Mouse (Mus musculus): ENCODE data around the gene Ankef1. TPM values are rescaled to one million over a fixed set of nuclear protein-coding genes. Genes with fewer than 3 reads are reported as not detected.

Ankef1 gene
- polyA plus RNA-seq (2016; fragmentation: Nextera tagmentation; extraction: Ambion mirVana): 0.50 and 0.56 TPM in 2 replicates

- Histone ChIP-seq H3K4me2 (no peak within 1 kb of the TSS), H3K9ac (replicated peaks) (no peak within 1 kb of the TSS), H3K4me3 (replicated peaks) (no peak within 1 kb of the TSS), H3K9me3 (no peaks in the 10 kb centered on the region), H3K4me1 (replicated peaks) (no peaks in the 10 kb centered on the region), H3K27ac (no peak within 1 kb of the TSS), H3K36me3 (no peaks in the 10 kb centered on the region), H3K27me3 (no peaks in the 10 kb centered on the region)
- 87% methylated on average over 1 of the region's 1 CpGs for WGBS
- no peak for ATAC-seq (ENCODE audit: insufficient number of reproducible peaks, insufficient read depth, low FRiP score, low TSS enrichment, low read depth)
Measured at GRCm38 (mm10) chr2:136501651-136502050, at the start of gene Ankef1. Gene Ankef1, plus strand, starts transcription at chr2:136501910.

GRCm38 (mm10) chr2:136456468-136456867 is 45.2 kb upstream of the Ankef1 start:
- H3K4me3 ChIP-seq (replicated peaks): no peak overlapping the region
- no peak overlapping the region for H3K9ac ChIP-seq (replicated peaks)
- no peaks in the 10 kb centered on the region for H3K9me3 ChIP-seq
- H3K27ac ChIP-seq: no peak overlapping the region
- H3K4me1 ChIP-seq (replicated peaks): no peaks in the 10 kb centered on the region
- H3K36me3 ChIP-seq: no peaks in the 10 kb centered on the region
- 64% methylated on average over 2 of the region's 2 CpGs for WGBS
- H3K27me3 ChIP-seq: no peaks in the 10 kb centered on the region
- no peak overlapping the region for H3K4me2 ChIP-seq
- ATAC-seq (ENCODE audit: insufficient number of reproducible peaks, insufficient read depth, low FRiP score, low TSS enrichment, low read depth): no peak

- Histone ChIP-seq H3K4me1 (replicated peaks) (no peaks in the 10 kb centered on the region), H3K36me3 (no peaks in the 10 kb centered on the region), H3K9me3 (no peaks in the 10 kb centered on the region), H3K9ac (replicated peaks) (no peak overlapping the region), H3K4me2 (no peak overlapping the region), H3K27me3 (no peaks in the 10 kb centered on the region), H3K27ac (no peak overlapping the region), H3K4me3 (replicated peaks) (no peak overlapping the region)
- 74% methylated on average over 3 of the region's 3 CpGs for whole genome bisulfite sequencing
- ATAC-seq (ENCODE audit: insufficient number of reproducible peaks, insufficient read depth, low FRiP score, low TSS enrichment, low read depth): no peak
Measured at GRCm38 (mm10) chr2:136456875-136457274, 44.8 kb upstream of the Ankef1 start.

GRCm38 (mm10) chr2:136477656-136478055 is 24.1 kb upstream of the Ankef1 start:
- no peak overlapping the region for H3K4me2 ChIP-seq

GRCm38 (mm10) chr2:136482269-136482668 is 19.4 kb upstream of the Ankef1 start:
- no peak overlapping the region for H3K27ac ChIP-seq
- H3K9me3 ChIP-seq: no peaks in the 10 kb centered on the region
- no peak overlapping the region for H3K4me3 ChIP-seq (replicated peaks)
- ATAC-seq (ENCODE audit: insufficient number of reproducible peaks, insufficient read depth, low FRiP score, low TSS enrichment, low read depth): no peak
- no peak overlapping the region for H3K9ac ChIP-seq (replicated peaks)
- WGBS: 73% methylated on average over 5 of the region's 5 CpGs
- H3K36me3 ChIP-seq: no peaks in the 10 kb centered on the region
- no peak overlapping the region for H3K4me2 ChIP-seq
- H3K4me1 ChIP-seq (replicated peaks): no peaks in the 10 kb centered on the region
- no peaks in the 10 kb centered on the region for H3K27me3 ChIP-seq

More at GRCm38 (mm10) chr2:136477656-136478055, 24.1 kb upstream of the Ankef1 start:
- no peaks in the 10 kb centered on the region for H3K36me3 ChIP-seq
- H3K9me3 ChIP-seq: no peaks in the 10 kb centered on the region
- H3K27ac ChIP-seq: no peak overlapping the region
- H3K4me1 ChIP-seq (replicated peaks): no peaks in the 10 kb centered on the region
- no peak overlapping the region for H3K9ac ChIP-seq (replicated peaks)
- WGBS: 81% methylated on average over 3 of the region's 3 CpGs
- no peak overlapping the region for H3K4me3 ChIP-seq (replicated peaks)
- H3K27me3 ChIP-seq: no peaks in the 10 kb centered on the region
- ATAC-seq (ENCODE audit: insufficient number of reproducible peaks, insufficient read depth, low FRiP score, low TSS enrichment, low read depth): no peak

GRCm38 (mm10) chr2:136483058-136483457 is 18.7 kb upstream of the Ankef1 start:
- Histone ChIP-seq H3K4me3 (replicated peaks) (no peak overlapping the region), H3K9ac (replicated peaks) (no peak overlapping the region), H3K9me3 (no peaks in the 10 kb centered on the region), H3K36me3 (no peaks in the 10 kb centered on the region), H3K27me3 (no peaks in the 10 kb centered on the region), H3K27ac (no peak overlapping the region), H3K4me1 (replicated peaks) (no peaks in the 10 kb centered on the region), H3K4me2 (no peak overlapping the region)
- WGBS: 75% methylated on average over 3 of the region's 3 CpGs
- no peak for ATAC-seq (ENCODE audit: insufficient number of reproducible peaks, insufficient read depth, low FRiP score, low TSS enrichment, low read depth)

GRCm38 (mm10) chr2:136484955-136485354 is 16.8 kb upstream of the Ankef1 start:
- no peaks in the 10 kb centered on the region for H3K9me3 ChIP-seq
- ATAC-seq (ENCODE audit: insufficient number of reproducible peaks, insufficient read depth, low FRiP score, low TSS enrichment, low read depth): no peak
- no peak overlapping the region for H3K4me3 ChIP-seq (replicated peaks)
- no peak overlapping the region for H3K9ac ChIP-seq (replicated peaks)
- WGBS: 87% methylated on average over 3 of the region's 3 CpGs
- H3K27me3 ChIP-seq: no peaks in the 10 kb centered on the region
- no peaks in the 10 kb centered on the region for H3K36me3 ChIP-seq
- H3K27ac ChIP-seq: no peak overlapping the region
- no peak overlapping the region for H3K4me2 ChIP-seq
- no peaks in the 10 kb centered on the region for H3K4me1 ChIP-seq (replicated peaks)

GRCm38 (mm10) chr2:136485401-136485800 is 16.3 kb upstream of the Ankef1 start:
- Histone ChIP-seq H3K4me1 (replicated peaks) (no peaks in the 10 kb centered on the region), H3K4me3 (replicated peaks) (no peak overlapping the region), H3K27ac (no peak overlapping the region), H3K9me3 (no peaks in the 10 kb centered on the region), H3K9ac (replicated peaks) (no peak overlapping the region), H3K36me3 (no peaks in the 10 kb centered on the region), H3K4me2 (0 out of 2 replicates have a peak overlapping the region, but pooled peaks have one; percentile 5), H3K27me3 (no peaks in the 10 kb centered on the region)
- WGBS: 95% methylated on average over 1 of the region's 1 CpGs
- no peak for ATAC-seq (ENCODE audit: insufficient number of reproducible peaks, insufficient read depth, low FRiP score, low TSS enrichment, low read depth)

- ATAC-seq (ENCODE audit: insufficient number of reproducible peaks, insufficient read depth, low FRiP score, low TSS enrichment, low read depth): peak; percentile 83
- WGBS: 11% methylated on average over 6 of the region's 6 CpGs
- Histone ChIP-seq H3K9me3 (no peaks in the 10 kb centered on the region), H3K27me3 (no peaks in the 10 kb centered on the region), H3K4me3 (replicated peaks) (no peak overlapping the region), H3K36me3 (no peaks in the 10 kb centered on the region), H3K27ac (no peak overlapping the region), H3K4me1 (replicated peaks) (no peaks in the 10 kb centered on the region), H3K4me2 (peak overlapping the region; percentile 5; the same call in 1 of the 2 replicates), H3K9ac (replicated peaks) (no peak overlapping the region)
Measured at GRCm38 (mm10) chr2:136485815-136486619, 15.7 kb upstream of the Ankef1 start.

- Histone ChIP-seq H3K27me3 (no peaks in the 10 kb centered on the region), H3K36me3 (no peaks in the 10 kb centered on the region), H3K4me3 (replicated peaks) (no peak overlapping the region), H3K4me1 (replicated peaks) (no peaks in the 10 kb centered on the region), H3K9ac (replicated peaks) (no peak overlapping the region), H3K27ac (no peak overlapping the region), H3K4me2 (no peak overlapping the region), H3K9me3 (no peaks in the 10 kb centered on the region)
- ATAC-seq (ENCODE audit: insufficient number of reproducible peaks, insufficient read depth, low FRiP score, low TSS enrichment, low read depth): no peak
- 80% methylated on average over 5 of the region's 5 CpGs for WGBS
Measured at GRCm38 (mm10) chr2:136486986-136487385, 14.7 kb upstream of the Ankef1 start.

- no peaks in the 10 kb centered on the region for H3K9me3 ChIP-seq
- H3K4me2 ChIP-seq: no peak overlapping the region
- no peak overlapping the region for H3K4me3 ChIP-seq (replicated peaks)
- H3K27me3 ChIP-seq: no peaks in the 10 kb centered on the region
- H3K36me3 ChIP-seq: no peaks in the 10 kb centered on the region
- H3K9ac ChIP-seq (replicated peaks): no peak overlapping the region
- H3K4me1 ChIP-seq (replicated peaks): no peaks in the 10 kb centered on the region
- H3K27ac ChIP-seq: no peak overlapping the region
- WGBS: 70% methylated on average over 5 of the region's 5 CpGs
- no peak for ATAC-seq (ENCODE audit: insufficient number of reproducible peaks, insufficient read depth, low FRiP score, low TSS enrichment, low read depth)
Measured at GRCm38 (mm10) chr2:136511073-136511472, 9.4 kb downstream of the Ankef1 start.

- no peaks in the 10 kb centered on the region for H3K27me3 ChIP-seq
- no peak overlapping the region for H3K4me2 ChIP-seq
- H3K4me1 ChIP-seq (replicated peaks): no peaks in the 10 kb centered on the region
- H3K36me3 ChIP-seq: no peaks in the 10 kb centered on the region
- no peak overlapping the region for H3K27ac ChIP-seq
- no peaks in the 10 kb centered on the region for H3K9me3 ChIP-seq
- no peak for ATAC-seq (ENCODE audit: insufficient number of reproducible peaks, insufficient read depth, low FRiP score, low TSS enrichment, low read depth)
- 76% methylated on average over 4 of the region's 4 CpGs for WGBS
- H3K9ac ChIP-seq (replicated peaks): no peak overlapping the region
- H3K4me3 ChIP-seq (replicated peaks): no peak overlapping the region
Measured at GRCm38 (mm10) chr2:136511756-136512155, 10.0 kb downstream of the Ankef1 start.
